Mouse (Mus musculus) brain, adult 10 weeks (tissue): Measurements from ENCODE around the gene Cyb5r4. TPM values are rescaled to one million over a fixed set of nuclear protein-coding genes. Genes with fewer than 3 reads are reported as not detected.

Experiments used
- polyA plus RNA-seq: library from polyadenylated mRNA; stranded (reverse); fragments of 350-450 nt; fragmentation: Illumina TruSeq; extraction: RNeasy Lipid Tissue Mini Kit (QIAGEN cat#74804); gene quantifications from one replicate; pipeline ENCODE4 v1.2.3, GENCODE M21; 2015; ENCODE audit warnings: low read depth, low replicate concordance

Cyb5r4 gene
- polyA plus RNA-seq: 48.1 TPM

GRCm38 (mm10) chr9:87021778-87022523 is at the start of gene Cyb5r4:
Gene Cyb5r4, plus strand, starts transcription at chr9:87022014.

GRCm38 (mm10) chr9:87015288-87015937 is 6.4 kb upstream of the Cyb5r4 start, which contains the start of gene Ripply2:
Gene Ripply2, plus strand, starts transcription at chr9:87015537.

Other genes with a start within 250 kb of the Cyb5r4 start
- gene Snap91, start 141.4 kb upstream of the Cyb5r4 start, polyA plus RNA-seq: 182 TPM
- 10.6 TPM for gene Ripply2, start 6.5 kb upstream of the Cyb5r4 start, polyA plus RNA-seq
- gene Mrap2, start 122.3 kb downstream of the Cyb5r4 start, polyA plus RNA-seq: 6.5 TPM
- gene Cep162, start 233.5 kb downstream of the Cyb5r4 start, polyA plus RNA-seq: 4.7 TPM